Comparison of ENCODE assay signal across 19 mouse cellular contexts in genomic region chr4:108063616-108064015, GRCm38 (mm10). TPM values are rescaled to one million over a fixed set of nuclear protein-coding genes. Genes with fewer than 3 reads are reported as not detected.
DNase-seq lines count a peak whose midpoint lies in the region; ATAC-seq and TF ChIP-seq lines count a peak whose summit lies in the region.
"Had no signal": no experiment of that assay in that cellular context is flagged by ENCODE, and none has a peak within 500 bp of the region (broad histone marks: within the 10 kb centered on the region; RNA-seq: fewer than 3 reads in every experiment).

No protein-coding gene starts in this region.

- H3K4me2 ChIP-seq in kidney, embryonic 14.5 days (replicated peaks; ENCODE audit: low read depth, low read length): no peak overlapping the region
- no peak overlapping the region for H3K4me2 ChIP-seq in liver, embryonic 11.5 days
- 0 out of 2 replicates have a peak overlapping the region, but pooled peaks have one; percentile 10 for H3K4me2 ChIP-seq in liver, embryonic 13.5 days
- H3K4me2 ChIP-seq: embryonic facial prominence, embryonic 12.5 days; forebrain, embryonic 15.5 days; heart, embryonic 13.5 days had no signal

- ATAC-seq in kidney, embryonic 14.5 days (ENCODE audit: low FRiP score, low TSS enrichment): no peak
- no peak for ATAC-seq in liver, embryonic 11.5 days (replicated peaks; ENCODE audit: low FRiP score)
- no peak for ATAC-seq in liver, embryonic 13.5 days (ENCODE audit: low read depth)
- ATAC-seq: forebrain, embryonic 15.5 days; Patski had no signal

- no peaks in the 10 kb centered on the region for H3K9me3 ChIP-seq in kidney, embryonic 14.5 days (ENCODE audit: control insufficient read depth, low read length)
- H3K9me3 ChIP-seq in liver, embryonic 11.5 days (ENCODE audit: control insufficient read depth, low read length): no peaks in the 10 kb centered on the region
- H3K9me3 ChIP-seq in liver, embryonic 13.5 days (replicated peaks): no peaks in the 10 kb centered on the region
- H3K9me3 ChIP-seq: embryonic facial prominence, embryonic 12.5 days; forebrain, embryonic 15.5 days; heart, embryonic 13.5 days had no signal

- DNase-seq in kidney, adult 8-10 months: peak; percentile 37 to 49
- peak; percentile 77 for DNase-seq in liver, adult 2 months (ENCODE audit: extremely low read depth, low read depth, low spot score)
- no peak for DNase-seq in liver, embryonic 11.5 days (ENCODE audit: low spot score)
- no peak for DNase-seq in liver, embryonic 13.5 days
- no peak for DNase-seq in urinary bladder, postnatal 36 days (ENCODE audit: low spot score in 2 of 2)
- DNase-seq: adrenal gland, adult 8-10 months; adrenal gland, postnatal 36 days; cerebellum, adult 11-12 months; cerebellum, adult 9-10 months; cerebellum, postnatal 25 days; gastrocnemius, postnatal 36 days; heart, postnatal 36 days had no signal

- no peak for TF ChIP-seq CTCF in liver, adult 2 months (IDR thresholded peaks at IDR 0.05; ENCODE audit: low read depth, low read length)
- TF ChIP-seq CTCF in small intestine, adult 2 months (IDR thresholded peaks at IDR 0.05; ENCODE audit: extremely low read depth, insufficient read length, insufficient replicate concordance, low read depth, low read length): no peak

- H3K36me3 ChIP-seq in kidney, embryonic 14.5 days (ENCODE audit: control insufficient read depth, insufficient read depth, low read length): peaks cover 39% of the 10 kb centered on the region
- H3K36me3 ChIP-seq in liver, adult 2 months (ENCODE audit: control insufficient read depth, insufficient read depth, low read length): peaks cover 77% of the 10 kb centered on the region
- peaks cover 26% of the 10 kb centered on the region for H3K36me3 ChIP-seq in liver, embryonic 11.5 days (ENCODE audit: control insufficient read depth, insufficient read depth, low read length)
- H3K36me3 ChIP-seq in liver, embryonic 13.5 days: peaks cover 75% of the 10 kb centered on the region
- H3K36me3 ChIP-seq in small intestine, adult 2 months (ENCODE audit: control insufficient read depth, insufficient read depth, low read length): peaks cover 51% of the 10 kb centered on the region

- H3K4me1 ChIP-seq in kidney, embryonic 14.5 days (ENCODE audit: control insufficient read depth, insufficient read depth, low read length): no peaks in the 10 kb centered on the region
- peaks cover 39% of the 10 kb centered on the region for H3K4me1 ChIP-seq in liver, adult 2 months (ENCODE audit: control insufficient read depth, insufficient read depth, low read length)
- peaks cover 5% of the 10 kb centered on the region; the same call in 1 of the 2 replicates for H3K4me1 ChIP-seq in liver, embryonic 11.5 days (replicated peaks; ENCODE audit: control insufficient read depth, insufficient read depth, low read length)
- H3K4me1 ChIP-seq in liver, embryonic 13.5 days (replicated peaks): peaks cover 24% of the 10 kb centered on the region
- peaks cover 19% of the 10 kb centered on the region for H3K4me1 ChIP-seq in small intestine, adult 2 months (ENCODE audit: control insufficient read depth, insufficient read depth, insufficient read length, low read length)
- H3K4me1 ChIP-seq: embryonic facial prominence, embryonic 12.5 days had no signal

- H3K9ac ChIP-seq in kidney, embryonic 14.5 days (ENCODE audit: low read depth, low read length): no peak overlapping the region
- peak overlapping the region; percentile 62 for H3K9ac ChIP-seq in liver, adult 2 months (ENCODE audit: low read depth, low read length)
- no peak overlapping the region for H3K9ac ChIP-seq in liver, embryonic 11.5 days (ENCODE audit: low read depth, low read length)
- H3K9ac ChIP-seq in liver, embryonic 13.5 days: no peak overlapping the region
- H3K9ac ChIP-seq: embryonic facial prominence, embryonic 12.5 days; forebrain, embryonic 15.5 days; heart, embryonic 13.5 days had no signal

- WGBS in kidney, embryonic 14.5 days: 81% methylated on average over 6 of the region's 6 CpGs
- WGBS in liver, adult 2 months: 31% methylated on average over 6 of the region's 6 CpGs
- 81% methylated on average over 6 of the region's 6 CpGs for WGBS in liver, embryonic 11.5 days
- WGBS in liver, embryonic 13.5 days (ENCODE audit: insufficient replicate concordance): 74% methylated on average over 6 of the region's 6 CpGs
- WGBS in small intestine, adult 2 months: 62% methylated on average over 6 of the region's 6 CpGs

- no peaks in the 10 kb centered on the region for H3K79me2 ChIP-seq in liver, adult 2 months (ENCODE audit: control insufficient read depth, insufficient read depth, low read length)

- no peak for TF ChIP-seq POLR2A in liver, adult 2 months (IDR thresholded peaks at IDR 0.05; ENCODE audit: extremely low read depth, insufficient read depth, low read length)
- no peak for TF ChIP-seq POLR2A in small intestine, adult 2 months (IDR thresholded peaks at IDR 0.05; ENCODE audit: low read depth, low read length)

- no peak overlapping the region for H3K27ac ChIP-seq in kidney, embryonic 14.5 days (ENCODE audit: low read depth, low read length)
- H3K27ac ChIP-seq in liver, adult 2 months (replicated peaks; ENCODE audit: insufficient read depth, low read depth, low read length): peak overlapping the region; percentile 65
- H3K27ac ChIP-seq in liver, embryonic 11.5 days (ENCODE audit: low read depth, low read length): no peak overlapping the region
- peak overlapping the region; percentile 58 for H3K27ac ChIP-seq in liver, embryonic 13.5 days
- H3K27ac ChIP-seq in small intestine, adult 2 months (ENCODE audit: insufficient read depth, low read depth, low read length): peak overlapping the region; percentile 46; the same call in 1 of the 2 replicates
- H3K27ac ChIP-seq: embryonic facial prominence, embryonic 12.5 days; forebrain, embryonic 15.5 days; heart, embryonic 13.5 days had no signal

- no peak overlapping the region for H3K4me3 ChIP-seq in kidney, embryonic 14.5 days (ENCODE audit: low read length)
- no peak overlapping the region for H3K4me3 ChIP-seq in liver, adult 2 months (ENCODE audit: insufficient read depth, low read depth, low read length)
- no peak overlapping the region for H3K4me3 ChIP-seq in liver, embryonic 11.5 days (ENCODE audit: low read depth, low read length)
- H3K4me3 ChIP-seq in liver, embryonic 13.5 days (replicated peaks): no peak overlapping the region
- H3K4me3 ChIP-seq in small intestine, adult 2 months (ENCODE audit: low read depth, low read length): no peak overlapping the region
- H3K4me3 ChIP-seq: embryonic facial prominence, embryonic 12.5 days; forebrain, embryonic 15.5 days; heart, embryonic 13.5 days had no signal

- H3K27me3 ChIP-seq in kidney, embryonic 14.5 days (ENCODE audit: control insufficient read depth, insufficient read depth, low read length): no peaks in the 10 kb centered on the region
- H3K27me3 ChIP-seq in liver, adult 2 months (ENCODE audit: control insufficient read depth, insufficient read depth, low read length): no peaks in the 10 kb centered on the region
- no peaks in the 10 kb centered on the region for H3K27me3 ChIP-seq in liver, embryonic 11.5 days (replicated peaks; ENCODE audit: control insufficient read depth, insufficient read depth, low read length)
- H3K27me3 ChIP-seq in liver, embryonic 13.5 days: no peaks in the 10 kb centered on the region
- H3K27me3 ChIP-seq in small intestine, adult 2 months (ENCODE audit: control insufficient read depth, insufficient read depth, low read length): no peaks in the 10 kb centered on the region
- H3K27me3 ChIP-seq: CH12.LX; embryonic facial prominence, embryonic 12.5 days; forebrain, embryonic 15.5 days; heart, embryonic 13.5 days; Patski had no signal

RNA-seq across cellular contexts. Expression of gene Podn, which starts 32.6 kb away (rescaled TPM):
- polyA plus RNA-seq in kidney, embryonic 14.5 days (2014; fragmentation: Nextera tagmentation; extraction: Ambion mirVana): 0.46 and 1.0 TPM in 2 replicates
- 1.9 and 2.7 TPM in 2 replicates for total RNA-seq in liver, adult 2 months (2014; rRNA removed)
- polyA plus RNA-seq in liver, adult 2 months (2012; rRNA removed): 2.9 and 3.8 TPM in 2 replicates
- 0.40 and 0.92 TPM in 2 replicates for polyA plus RNA-seq in liver, embryonic 11.5 days (2014; fragmentation: Nextera tagmentation; extraction: Ambion mirVana)
- 0.28 TPM in 1 of 2 replicates, not detected in the other for polyA plus RNA-seq in liver, embryonic 13.5 days (2015; fragmentation: Nextera tagmentation; extraction: Ambion mirVana)
- polyA plus RNA-seq in small intestine, adult 2 months (2012; rRNA removed): 26.7 and 150 TPM in 2 replicates

Comparison
In these comparisons a context has a peak if more than half of its experiments do, and no peak if none do; other contexts are left out.
1. DNase-seq: peak in kidney, adult 8-10 months (2 of 2) and liver, adult 2 months (single experiment); none in liver, embryonic 11.5 days (single experiment), liver, embryonic 13.5 days (single experiment) and urinary bladder, postnatal 36 days (0 of 2).
2. H3K27ac ChIP-seq: peak in liver, adult 2 months (single experiment), liver, embryonic 13.5 days (single experiment) and small intestine, adult 2 months (single experiment); none in kidney, embryonic 14.5 days (single experiment) and liver, embryonic 11.5 days (single experiment).